Mouse (Mus musculus): ENCODE results near the gene Gemin8. TPM values are rescaled to one million over a fixed set of nuclear protein-coding genes. Genes with fewer than 3 reads are reported as not detected.

Gemin8 gene
- polyA plus RNA-seq (2012; rRNA removed): 4.5 and 4.6 TPM in 2 replicates

DNA sequence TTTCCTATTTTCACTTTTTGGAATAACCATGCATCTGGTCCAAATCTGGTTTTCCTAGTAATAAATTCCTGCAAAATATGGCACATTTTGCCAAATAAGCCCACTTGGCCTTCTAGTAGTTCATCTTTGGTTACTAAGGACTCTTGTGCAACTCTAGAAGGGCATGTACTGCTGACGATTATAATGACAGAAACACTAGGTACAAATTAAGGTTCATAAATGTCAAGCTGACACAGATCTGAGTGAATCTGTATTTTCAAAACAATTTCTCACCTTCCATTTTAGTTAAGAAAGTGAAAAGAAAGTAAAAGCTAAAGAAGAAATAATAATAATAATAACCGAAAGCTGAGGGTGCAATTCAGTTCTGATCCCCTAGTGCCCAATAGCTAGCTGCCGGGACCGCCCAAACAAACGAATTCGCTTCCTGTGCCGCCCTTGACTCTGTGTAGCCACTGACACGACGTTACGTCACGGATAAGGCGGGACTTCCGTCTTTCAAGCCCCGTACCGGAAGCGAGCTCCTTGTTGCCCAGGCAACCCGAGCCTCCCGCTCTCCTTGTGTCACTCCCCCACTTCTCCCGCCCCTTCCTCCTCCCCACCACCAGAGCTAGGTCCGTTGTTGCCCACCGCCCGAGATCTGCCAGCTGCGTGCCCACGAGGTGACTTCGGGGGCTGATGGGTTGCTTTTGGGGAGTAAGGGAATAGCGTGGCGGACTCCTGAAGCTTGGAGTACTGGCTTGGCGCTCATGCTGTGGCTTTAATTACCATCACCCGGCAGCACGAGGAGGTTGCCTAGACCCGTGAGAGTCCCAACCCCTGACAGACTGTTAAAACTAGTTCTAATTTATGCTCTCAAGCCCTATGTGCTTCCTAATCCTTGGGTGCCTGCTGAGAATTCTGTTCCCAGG lies at the start of gene Gemin8:
Gene Gemin8 (plus strand): TSS at position 563 of the 908 bp plus-strand sequence.
- peak; percentile 44 for DNase-seq (ENCODE audit: low read depth)

DNA sequence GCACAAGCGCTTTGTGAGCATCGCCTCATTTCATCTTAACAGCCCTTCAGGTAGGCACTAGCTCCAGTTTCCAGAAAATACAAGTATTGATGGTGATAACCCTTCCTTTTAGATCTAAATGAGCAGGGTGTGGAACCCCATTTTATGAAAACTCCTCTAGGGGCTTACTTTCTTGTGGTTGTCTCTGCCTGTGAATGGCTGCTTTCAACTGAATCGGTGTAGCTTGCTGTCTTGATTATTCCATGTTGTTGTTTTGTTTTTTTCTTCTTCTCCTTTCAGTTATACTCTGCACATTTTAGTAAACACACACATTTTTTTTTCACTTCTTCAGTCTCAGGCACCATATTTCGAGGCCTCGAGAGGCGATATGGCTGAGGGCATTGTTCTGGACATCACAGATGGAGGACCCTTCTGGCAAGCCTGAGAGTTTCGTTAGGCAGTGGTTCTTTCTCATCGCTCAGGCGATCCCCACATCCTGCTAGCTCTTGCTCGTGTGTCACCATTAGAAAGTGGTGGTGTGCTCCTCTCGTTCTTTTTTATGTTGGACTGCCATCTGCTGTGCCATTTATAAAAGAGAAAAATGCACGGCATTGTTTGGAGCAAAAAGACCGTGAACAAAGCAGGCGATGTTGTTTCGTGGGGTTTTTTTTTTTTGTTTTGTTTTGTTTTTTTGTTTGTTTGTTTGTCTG lies 23.0 kb upstream of the Gemin8 start:
- DNase-seq (ENCODE audit: low read depth): no peak

DNA sequence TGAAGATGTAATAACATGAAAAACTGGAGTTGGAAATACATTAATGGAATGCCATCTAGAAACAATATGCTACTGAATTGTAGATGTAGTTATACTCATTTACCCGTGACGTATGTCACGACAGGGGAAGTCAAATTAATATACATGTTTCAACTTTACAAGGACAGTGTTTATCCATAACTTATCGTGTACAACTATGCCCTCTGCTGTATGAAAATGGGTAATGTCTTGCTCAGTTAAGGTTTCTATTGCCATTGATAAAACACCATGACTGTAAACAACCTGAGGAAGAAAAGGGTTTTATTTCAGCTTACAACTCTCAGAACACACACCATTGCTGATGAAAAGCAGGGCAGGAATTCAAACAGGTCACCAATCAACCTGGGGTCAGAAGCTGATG lies 7.5 kb upstream of the Gemin8 start:
- DNase-seq (ENCODE audit: low read depth): no peak

DNA sequence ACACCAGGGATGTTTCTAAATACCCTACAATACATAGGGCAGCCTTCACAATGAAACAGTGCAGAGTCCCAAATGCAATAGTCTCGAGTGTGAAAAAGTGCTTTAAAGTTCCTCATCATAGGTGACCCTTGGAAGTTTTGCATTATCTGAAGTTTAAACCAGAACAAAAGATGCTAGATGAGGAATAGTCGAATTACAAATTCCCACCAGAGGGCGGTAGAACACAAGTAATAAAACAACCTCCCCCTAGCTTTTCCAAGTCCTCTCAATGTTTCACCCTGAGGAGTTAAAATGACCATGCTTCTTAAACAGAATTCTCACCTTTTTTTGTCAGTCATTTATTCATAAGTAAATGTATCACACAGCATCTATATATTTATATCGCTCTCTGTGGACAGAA lies 2.9 kb upstream of the Gemin8 start:
- DNase-seq (ENCODE audit: low read depth): no peak

DNA sequence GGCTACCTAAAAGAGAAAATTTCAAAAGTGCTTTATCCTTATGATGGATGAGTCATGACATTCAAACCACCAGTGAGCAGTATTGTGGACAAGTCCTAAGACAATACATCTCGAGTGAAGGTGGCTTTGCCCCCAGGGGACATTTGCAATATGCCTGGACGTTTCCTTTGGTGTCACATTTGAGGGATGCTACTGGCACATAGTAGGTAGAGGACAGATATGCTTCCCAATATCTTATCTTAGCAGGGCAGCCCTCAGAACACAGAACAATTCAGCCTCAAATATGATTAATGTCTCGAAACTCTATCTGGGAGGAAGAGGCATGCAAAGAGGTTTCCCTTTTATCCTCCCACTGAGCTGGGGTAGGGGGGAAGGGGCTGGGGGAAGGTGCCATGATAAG lies 2.3 kb upstream of the Gemin8 start:
- DNase-seq (ENCODE audit: low read depth): no peak

DNA sequence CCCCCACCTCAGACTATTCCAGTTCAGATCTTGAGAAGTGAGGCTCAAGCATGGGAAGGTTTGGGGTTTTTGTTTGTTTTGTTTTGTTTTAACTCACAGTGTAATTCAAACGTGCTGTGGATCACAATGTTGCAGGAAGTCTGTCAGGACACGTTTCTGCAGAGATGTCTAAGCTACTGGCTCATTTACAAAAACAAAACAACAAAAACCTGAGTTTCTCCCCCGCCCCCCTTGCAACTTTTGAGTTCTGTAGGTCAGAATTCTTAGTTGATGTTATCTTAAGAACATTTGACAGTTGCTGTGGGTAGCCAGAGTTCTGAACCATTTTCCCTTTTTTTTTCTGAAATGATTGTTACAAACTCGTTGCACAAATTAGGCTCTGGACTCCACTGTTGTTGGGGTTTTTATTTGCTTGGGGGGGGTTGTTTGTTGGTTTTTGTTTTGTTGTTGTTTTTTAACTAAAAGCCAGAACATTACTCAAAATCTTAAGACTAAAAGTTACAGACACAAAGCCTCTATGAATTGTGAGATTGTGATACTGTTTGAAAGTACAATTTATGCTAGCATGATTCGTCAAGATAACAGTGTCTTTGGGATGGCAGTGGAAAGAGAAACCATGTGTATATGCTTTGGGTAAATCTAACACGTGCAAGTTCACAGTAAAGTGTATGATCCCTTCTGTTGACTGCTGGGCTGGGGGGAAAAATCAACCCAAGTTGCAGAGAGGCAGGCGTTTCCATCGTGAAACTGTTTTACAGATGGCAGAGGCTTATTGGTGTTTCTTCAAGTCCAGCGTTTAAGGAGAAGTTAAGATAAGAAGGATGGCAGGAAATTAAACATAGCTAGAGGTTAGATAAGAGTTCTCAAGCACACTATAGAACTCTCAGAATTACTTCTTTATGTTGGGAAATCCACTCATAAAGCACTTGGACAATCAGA lies 815 bp downstream of the Gemin8 start:
- no peak for DNase-seq (ENCODE audit: low read depth)

DNA sequence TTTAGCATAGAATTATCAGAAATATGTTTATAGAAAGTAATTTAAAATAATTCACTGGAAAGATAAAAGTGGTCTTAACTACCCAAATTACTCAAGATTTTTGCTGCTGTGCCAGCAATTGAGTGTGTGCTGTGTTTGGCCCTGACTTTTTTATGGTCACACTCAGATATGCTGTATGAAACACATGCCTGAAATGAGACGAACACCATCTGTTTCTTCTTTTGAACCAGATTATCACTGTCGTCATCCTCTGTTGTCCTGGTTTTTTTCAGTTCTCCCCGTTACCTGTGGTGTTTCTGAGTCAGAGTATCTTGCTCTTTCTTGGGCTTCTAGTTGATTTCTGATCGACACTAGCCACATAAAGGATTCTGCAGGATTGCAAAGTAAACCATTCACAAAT lies 1.8 kb downstream of the Gemin8 start:
- no peak for DNase-seq (ENCODE audit: low read depth)

DNA sequence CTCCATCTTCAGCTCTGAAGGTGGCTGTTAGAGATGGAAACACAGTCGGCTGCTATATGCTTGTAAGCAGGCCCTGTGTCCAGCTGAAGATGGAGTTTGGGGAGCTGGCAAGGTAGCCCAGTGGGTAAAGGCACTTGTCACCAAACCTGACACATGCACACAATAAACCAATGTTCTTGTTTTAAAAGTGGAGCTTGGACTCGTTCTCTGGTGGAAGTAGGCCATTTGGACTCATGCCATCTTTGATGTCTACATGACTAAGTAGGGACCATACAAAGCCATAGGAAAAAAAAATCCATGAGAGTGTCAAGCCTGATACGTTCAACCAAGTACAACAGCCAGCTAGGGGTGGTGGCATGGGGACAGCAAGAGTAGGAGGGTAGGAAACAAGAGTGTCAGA lies 2.4 kb downstream of the Gemin8 start:
- no peak for DNase-seq (ENCODE audit: low read depth)

DNA sequence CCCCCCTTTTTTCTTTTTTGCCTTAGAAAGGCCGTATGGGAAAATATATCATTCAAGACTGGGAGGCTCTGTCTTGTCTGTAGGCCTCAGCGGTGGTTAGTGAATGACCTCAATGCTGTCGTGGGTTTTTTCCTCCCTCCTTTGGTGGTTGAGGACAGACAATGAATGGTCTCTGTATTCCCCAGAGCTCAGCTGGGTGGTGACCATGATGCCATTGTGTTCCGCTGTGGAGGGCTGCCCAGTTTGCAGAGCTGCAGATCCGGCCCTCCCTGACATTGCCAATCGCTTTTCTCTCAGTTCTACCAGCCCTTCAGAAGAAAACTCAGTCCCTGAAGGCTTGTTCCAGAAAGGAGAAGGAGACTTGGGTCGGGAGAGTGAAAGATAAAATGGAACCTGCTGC lies 3.5 kb downstream of the Gemin8 start:
- DNase-seq (ENCODE audit: low read depth): no peak

DNA sequence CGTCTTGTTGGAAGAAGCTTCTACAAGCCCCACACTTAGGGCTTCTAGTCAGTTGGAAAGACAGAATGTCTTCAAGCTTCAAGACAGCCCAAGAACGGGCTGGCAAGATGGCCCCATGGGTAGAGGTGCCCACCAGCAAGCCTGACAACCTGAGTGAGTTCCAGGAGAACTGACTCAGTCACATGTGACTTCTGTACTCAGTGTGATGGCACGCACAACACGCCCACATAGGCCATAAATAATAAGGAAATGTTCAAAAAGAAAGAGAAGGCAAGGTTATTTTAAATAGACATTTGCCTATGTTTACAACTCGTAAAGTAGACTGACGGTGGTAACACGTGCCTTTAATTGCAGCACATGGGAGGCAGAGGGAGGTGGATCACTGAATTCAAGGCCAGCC lies 7.7 kb downstream of the Gemin8 start:
- DNase-seq (ENCODE audit: low read depth): no peak

DNA sequence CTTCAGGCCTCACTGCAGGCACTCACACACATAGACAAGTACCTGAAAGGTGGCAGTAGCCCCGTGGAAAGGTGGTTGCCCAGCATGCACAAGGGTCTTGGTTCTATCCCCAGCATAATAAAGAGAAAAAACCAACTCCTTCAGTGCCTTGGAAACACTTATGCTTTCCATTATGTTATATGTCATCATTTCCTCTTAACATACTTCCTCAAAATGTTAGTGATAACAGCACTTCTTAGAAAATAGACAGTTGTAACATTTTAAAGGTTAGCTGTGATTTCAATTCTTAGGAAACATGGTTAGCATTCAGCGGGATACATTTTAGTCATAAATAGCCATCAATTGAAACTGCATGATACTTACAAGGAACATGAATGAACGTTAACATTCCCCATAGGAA lies 12.8 kb downstream of the Gemin8 start:
- no peak for DNase-seq (ENCODE audit: low read depth)

DNA sequence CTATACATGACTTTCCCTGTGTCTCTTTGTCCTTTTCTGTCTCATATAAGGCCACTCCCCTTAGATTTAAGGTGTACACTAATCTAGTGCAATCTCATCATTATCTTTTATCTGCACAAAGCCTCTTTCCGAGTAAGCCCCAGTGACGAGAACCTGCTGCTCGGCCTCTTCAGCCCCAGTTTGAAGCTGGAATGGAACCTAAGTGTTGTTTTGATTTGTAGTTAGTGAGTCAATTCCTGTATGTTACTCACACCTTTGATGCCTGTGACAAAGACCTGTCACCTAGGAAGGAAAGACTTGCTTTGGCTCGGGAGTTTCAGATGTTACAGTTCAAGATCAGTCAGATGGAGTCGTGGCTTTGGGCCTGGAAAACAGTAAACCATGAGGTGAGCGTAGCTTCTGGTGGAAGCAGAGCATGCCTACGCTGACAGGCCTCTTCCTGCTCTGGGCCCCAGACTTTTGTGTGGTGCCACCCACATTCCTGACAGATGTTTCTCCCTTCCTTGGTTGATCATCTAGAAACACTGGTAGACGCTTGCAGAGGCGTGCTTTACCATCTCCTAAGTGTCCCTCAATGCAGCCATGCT lies 15.2 kb downstream of the Gemin8 start:
- no peak for DNase-seq (ENCODE audit: low read depth)

DNA sequence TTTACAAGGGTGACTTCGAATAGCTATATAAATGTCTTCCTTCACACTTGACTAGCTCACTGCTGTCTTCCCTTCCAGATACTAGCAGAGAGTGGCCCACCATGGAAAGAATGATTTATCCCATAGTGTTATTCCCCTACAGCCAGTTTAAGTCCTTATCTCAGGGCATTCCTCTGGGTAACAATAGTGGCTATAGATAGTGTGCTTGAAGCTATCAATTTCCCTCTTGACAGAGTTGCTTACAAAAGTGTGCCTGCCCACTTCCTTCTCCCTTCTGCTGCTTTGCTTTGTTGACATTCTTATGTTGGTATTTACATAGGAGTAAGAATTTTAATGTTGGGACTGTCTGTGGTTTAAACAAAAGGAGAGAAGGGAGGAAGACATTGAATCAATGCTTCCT lies 17.5 kb downstream of the Gemin8 start:
- DNase-seq (ENCODE audit: low read depth): no peak

DNA sequence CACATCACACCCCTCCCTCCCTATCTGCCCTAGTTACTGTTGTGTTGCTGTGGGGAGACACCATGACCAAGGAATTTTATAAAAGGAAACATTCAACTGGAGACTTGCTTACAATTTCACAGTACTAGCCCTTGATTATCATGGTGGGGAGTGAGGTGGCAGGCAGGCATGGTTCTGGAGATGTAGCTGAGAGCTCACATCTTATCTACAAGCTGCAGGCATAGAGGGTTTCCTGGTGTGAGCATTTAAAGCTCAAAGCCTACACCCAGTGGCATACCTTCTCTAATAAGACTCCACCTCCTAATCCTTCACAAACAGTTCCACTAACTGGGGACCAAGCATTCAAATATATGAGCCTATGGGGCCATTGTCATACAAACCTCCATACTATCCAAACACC lies 26.1 kb downstream of the Gemin8 start:
- no peak for DNase-seq (ENCODE audit: low read depth)

DNA sequence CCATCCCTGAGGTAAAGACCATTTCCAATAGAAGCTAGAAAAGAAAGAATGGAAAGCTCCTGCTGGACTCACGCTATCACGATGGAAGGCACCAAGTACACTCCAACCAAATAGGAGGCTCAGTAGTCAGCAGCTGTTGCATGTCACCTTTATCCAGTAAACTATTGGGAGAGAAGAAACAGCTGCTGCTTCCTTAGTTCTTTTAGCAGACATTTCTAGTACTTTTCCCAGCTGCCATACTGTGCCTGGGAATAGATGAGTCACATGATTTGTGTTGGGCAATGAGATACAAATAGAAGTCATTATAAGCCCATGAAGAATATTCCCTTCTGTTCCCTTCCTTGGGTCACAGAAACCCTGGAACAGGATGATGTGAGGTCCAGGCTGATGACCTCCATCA lies 28.0 kb downstream of the Gemin8 start:
- no peak for DNase-seq (ENCODE audit: low read depth)

DNA sequence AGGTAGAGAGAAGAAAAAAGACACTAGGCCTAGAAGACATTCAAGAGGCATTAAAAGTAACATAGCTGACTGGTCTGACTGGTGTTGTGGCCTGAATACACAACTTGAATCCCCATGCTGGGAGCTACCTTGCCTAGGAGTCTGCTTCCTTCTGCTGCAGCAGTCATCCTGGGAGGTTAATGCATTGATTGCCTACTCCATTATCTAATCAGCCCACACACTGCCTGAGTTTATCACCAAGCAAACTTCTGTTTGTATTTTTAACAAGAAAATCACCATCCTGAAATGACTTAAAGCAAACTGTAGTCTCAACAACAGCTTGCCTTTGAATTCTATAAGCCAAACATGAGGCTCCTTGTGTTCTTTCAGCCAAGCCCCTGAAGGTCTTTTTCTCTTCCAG lies 29.6 kb downstream of the Gemin8 start:
- DNase-seq (ENCODE audit: low read depth): no peak

DNA sequence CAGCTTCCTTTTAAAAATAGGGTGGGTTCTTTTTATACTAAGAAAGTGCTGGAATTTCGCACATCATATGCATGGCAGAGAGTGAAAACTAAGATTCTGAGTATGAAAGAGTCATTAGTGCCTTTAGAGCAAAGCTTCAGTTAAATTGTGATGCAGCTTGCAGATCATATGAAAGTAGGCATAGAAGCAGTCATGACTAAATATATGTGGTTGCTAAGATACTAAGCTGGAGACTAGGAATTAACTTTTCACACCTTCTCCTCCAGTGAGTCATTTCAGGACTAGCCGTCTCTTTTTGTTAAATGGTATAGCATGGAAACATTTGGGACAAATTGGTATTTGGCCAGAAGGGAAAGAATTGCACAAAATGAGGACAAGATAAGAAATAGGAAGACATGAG lies 44.3 kb downstream of the Gemin8 start:
- no peak for DNase-seq (ENCODE audit: low read depth)

DNA sequence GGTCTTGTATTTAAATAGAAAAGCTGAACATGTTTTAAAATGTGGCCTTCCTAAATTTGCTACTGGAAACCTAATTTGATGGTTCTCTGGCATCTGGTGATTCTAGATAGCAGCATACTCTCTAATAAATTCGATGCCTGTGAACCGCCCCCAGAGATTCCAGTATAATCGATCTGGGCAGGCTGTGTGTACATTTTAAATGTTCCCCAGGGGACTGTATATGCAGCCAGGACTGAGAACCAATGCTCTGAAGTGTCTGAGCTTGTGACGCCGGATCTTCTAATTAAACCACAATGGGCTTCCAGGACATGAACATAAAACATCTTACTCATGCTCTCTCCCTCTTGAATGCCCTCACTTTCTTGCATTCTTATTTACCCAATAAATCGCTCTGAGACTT lies 46.0 kb downstream of the Gemin8 start:
- DNase-seq (ENCODE audit: low read depth): no peak

DNA sequence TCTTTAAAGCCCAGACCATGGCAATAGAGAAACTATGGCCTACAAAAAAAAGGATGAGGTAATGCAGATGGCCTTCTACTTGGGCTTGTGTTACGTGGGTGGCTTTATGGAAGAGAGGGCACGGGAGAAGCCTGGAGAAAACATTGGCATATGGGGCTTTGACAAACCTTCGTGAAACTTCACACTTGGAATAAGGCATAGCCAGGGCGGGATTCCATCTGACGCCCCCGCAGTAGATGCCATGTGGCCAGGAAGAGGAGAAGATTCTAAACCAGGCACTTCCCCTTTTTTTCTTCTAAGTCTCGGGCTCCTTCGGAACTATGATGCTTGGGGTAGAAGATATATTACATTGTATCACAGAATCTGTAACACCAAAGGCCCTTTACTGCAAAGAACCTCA lies 46.5 kb downstream of the Gemin8 start:
- no peak for DNase-seq (ENCODE audit: low read depth)

DNA sequence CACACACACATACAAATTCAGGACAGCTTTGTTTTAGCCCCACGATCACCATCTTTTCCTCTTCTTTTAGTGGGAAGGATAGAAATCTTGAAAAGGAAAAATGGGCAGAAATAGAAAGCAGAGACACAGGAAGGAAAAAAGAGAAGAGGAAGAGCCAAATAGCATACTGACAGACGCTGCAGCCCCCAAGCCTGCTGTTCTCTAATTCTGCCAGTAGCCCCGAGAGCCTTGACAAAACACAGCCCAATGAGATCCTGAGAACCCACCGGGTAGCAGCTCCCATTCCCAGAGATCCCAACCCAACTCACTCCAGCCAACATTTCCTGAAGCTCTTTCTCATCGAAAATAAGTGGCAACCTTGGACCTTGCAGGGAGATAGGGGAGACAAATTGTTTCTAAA lies 49.1 kb downstream of the Gemin8 start:
- DNase-seq (ENCODE audit: low read depth): no peak

DNA sequence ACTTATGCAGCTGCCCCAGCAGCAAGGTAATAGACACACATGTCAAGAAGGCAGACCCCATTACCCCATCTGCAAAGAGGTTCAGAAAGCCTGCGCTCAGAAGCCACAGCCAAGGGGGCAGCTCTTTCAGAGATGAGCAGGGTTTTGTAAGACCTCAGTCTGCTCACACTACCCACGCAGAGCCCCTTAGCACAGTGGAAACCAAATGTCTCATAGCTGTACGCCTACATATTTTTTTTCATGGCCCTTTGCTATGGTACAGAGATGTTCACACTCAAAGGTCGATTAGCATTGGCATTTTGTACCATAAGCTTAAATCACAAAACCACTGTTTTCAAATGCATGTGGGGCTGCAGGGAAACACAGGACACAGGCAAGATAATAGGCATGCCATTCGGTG lies 56.6 kb downstream of the Gemin8 start:
- DNase-seq (ENCODE audit: low read depth): no peak

DNA sequence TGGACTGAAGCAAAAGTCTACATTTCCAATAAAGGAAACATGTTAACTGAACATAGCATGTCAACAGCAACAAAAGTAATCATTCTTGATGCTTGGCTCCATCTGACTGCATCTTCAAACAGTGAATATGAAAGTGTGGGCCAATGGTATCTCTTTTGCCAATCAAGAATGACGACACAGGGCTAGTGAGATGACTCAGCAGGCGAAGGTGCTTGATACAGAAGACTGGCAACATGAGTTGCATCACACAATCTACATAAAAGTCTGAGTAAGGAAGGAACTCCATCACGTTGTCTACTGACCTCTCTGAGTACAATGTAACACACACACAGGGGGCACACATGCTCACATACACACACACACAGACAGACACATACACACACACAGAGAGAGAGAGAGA lies 59.5 kb downstream of the Gemin8 start:
- no peak for DNase-seq (ENCODE audit: low read depth)
